Mouse (Mus musculus): Measurements from ENCODE around the gene Sardh.

Gene Sardh

GRCm38 (mm10) chr2:27175696-27176267, 72.4 kb downstream of the Sardh start:
- DNase-seq (ENCODE audit: extremely low read depth, low read depth, low spot score) = no peak

GRCm38 (mm10) chr2:27174242-27174641, 73.9 kb downstream of the Sardh start:
- no peak for DNase-seq (ENCODE audit: extremely low read depth, low read depth, low spot score)

- no peak for DNase-seq (ENCODE audit: extremely low read depth, low read depth, low spot score)
These were observed 81.1 kb downstream of the Sardh start for GRCm38 (mm10) chr2:27166999-27167398.

GRCm38 (mm10) chr2:27166074-27166473, 82.1 kb downstream of the Sardh start:
- DNase-seq (ENCODE audit: extremely low read depth, low read depth, low spot score) = no peak

- DNase-seq (ENCODE audit: extremely low read depth, low read depth, low spot score) = no peak
These were observed 83.1 kb downstream of the Sardh start, which contains the start of gene Dbh for GRCm38 (mm10) chr2:27164796-27165590. Dbh (plus strand) TSS chr2:27165233.

- no peak for DNase-seq (ENCODE audit: extremely low read depth, low read depth, low spot score)
These were observed 84.3 kb downstream of the Sardh start for GRCm38 (mm10) chr2:27163851-27164250.

GRCm38 (mm10) chr2:27162656-27163055, 85.5 kb downstream of the Sardh start:
- DNase-seq (ENCODE audit: extremely low read depth, low read depth, low spot score) = no peak

- DNase-seq (ENCODE audit: extremely low read depth, low read depth, low spot score) = no peak
These were observed 86.6 kb downstream of the Sardh start for GRCm38 (mm10) chr2:27161526-27161925.

GRCm38 (mm10) chr2:27156596-27156995, 91.5 kb downstream of the Sardh start:
- no peak for DNase-seq (ENCODE audit: extremely low read depth, low read depth, low spot score)

- no peak for DNase-seq (ENCODE audit: extremely low read depth, low read depth, low spot score)
These were observed 93.5 kb downstream of the Sardh start for GRCm38 (mm10) chr2:27154466-27155185.

- no peak for DNase-seq (ENCODE audit: extremely low read depth, low read depth, low spot score)
These were observed 98.7 kb downstream of the Sardh start for GRCm38 (mm10) chr2:27149457-27149856.

GRCm38 (mm10) chr2:27146840-27147239, 101.3 kb downstream of the Sardh start:
- DNase-seq (ENCODE audit: extremely low read depth, low read depth, low spot score) = no peak

GRCm38 (mm10) chr2:27144957-27145356, 103.2 kb downstream of the Sardh start:
- no peak for DNase-seq (ENCODE audit: extremely low read depth, low read depth, low spot score)

- DNase-seq (ENCODE audit: extremely low read depth, low read depth, low spot score) = no peak
These were observed 106.0 kb downstream of the Sardh start, which contains the start of gene Fam163b for GRCm38 (mm10) chr2:27141950-27142693. Fam163b (minus strand) TSS chr2:27142491.
